Comparison of ENCODE assay signal across 10 mouse cellular contexts in genomic region chr8:91991542-91992452, GRCm38 (mm10).
DNase-seq lines count a peak whose midpoint lies in the region; ATAC-seq and TF ChIP-seq lines count a peak whose summit lies in the region.
"Had no signal": no experiment of that assay in that cellular context is flagged by ENCODE, and none has a peak within 500 bp of the region (broad histone marks: within the 10 kb centered on the region; RNA-seq: fewer than 3 reads in every experiment).

No protein-coding gene starts in this region.

- no peak for ATAC-seq in lung, postnatal 0 days
- no peak for ATAC-seq in heart, embryonic 14.5 days (ENCODE audit: insufficient number of reproducible peaks, insufficient read depth, low FRiP score, low read depth)
- ATAC-seq in liver, embryonic 12.5 days: no peak
- no peak for ATAC-seq in stomach, embryonic 16.5 days (ENCODE audit: insufficient read depth, low FRiP score)

- H3K4me2 ChIP-seq in lung, postnatal 0 days (replicated peaks; ENCODE audit: low read depth, low read length): peak overlapping the region; percentile 48
- peak overlapping the region; percentile 58 for H3K4me2 ChIP-seq in heart, embryonic 14.5 days (ENCODE audit: low read length)
- peak overlapping the region; percentile 33; the same call in 1 of the 2 replicates for H3K4me2 ChIP-seq in liver, embryonic 12.5 days
- H3K4me2 ChIP-seq in stomach, embryonic 16.5 days (ENCODE audit: low read depth, low read length): peak overlapping the region; percentile 39

- 31% methylated on average over 25 of the region's 25 CpGs for WGBS in lung, postnatal 0 days
- WGBS in heart, embryonic 14.5 days: 22% methylated on average over 25 of the region's 25 CpGs
- 39% methylated on average over 25 of the region's 25 CpGs for WGBS in liver, embryonic 12.5 days (ENCODE audit: insufficient replicate concordance)
- 45% methylated on average over 25 of the region's 25 CpGs for WGBS in stomach, embryonic 16.5 days

- H3K36me3 ChIP-seq in lung, postnatal 0 days (ENCODE audit: insufficient read depth, low read length): no peaks in the 10 kb centered on the region
- no peaks in the 10 kb centered on the region for H3K36me3 ChIP-seq in heart, embryonic 14.5 days (ENCODE audit: control insufficient read depth, insufficient read depth, low read length)
- no peaks in the 10 kb centered on the region for H3K36me3 ChIP-seq in liver, embryonic 12.5 days
- no peaks in the 10 kb centered on the region for H3K36me3 ChIP-seq in stomach, embryonic 16.5 days (ENCODE audit: control insufficient read depth, insufficient read depth, low read length)
- H3K36me3 ChIP-seq: G1E had no signal

- H3K4me3 ChIP-seq in lung, postnatal 0 days (ENCODE audit: low read depth, low read length): 0 out of 2 replicates have a peak overlapping the region, but pooled peaks have one; percentile 5
- peak overlapping the region; percentile 28 to 32 for H3K4me3 ChIP-seq in heart, embryonic 14.5 days (ENCODE audit: control insufficient read depth in 1 of 2, insufficient read depth in 1 of 2, low read depth in 1 of 2, low read length in 2 of 2)
- no peak overlapping the region for H3K4me3 ChIP-seq in liver, embryonic 12.5 days
- H3K4me3 ChIP-seq in stomach, embryonic 16.5 days (replicated peaks; ENCODE audit: low read length): no peak overlapping the region

- no peak for DNase-seq in lung, postnatal 0 days (ENCODE audit: low spot score)
- DNase-seq in lung, postnatal 4 days: no peak
- DNase-seq in gastrocnemius, postnatal 25 days: no peak
- no peak for DNase-seq in natural killer cell, adult 2 months (ENCODE audit: low spot score in 2 of 2)
- no peak for DNase-seq in testis, postnatal 14 days (ENCODE audit: low spot score)
- DNase-seq: kidney, adult 8-10 months had no signal

- H3K4me1 ChIP-seq in lung, postnatal 0 days (ENCODE audit: insufficient read depth, low read depth, low read length): peaks cover 8% of the 10 kb centered on the region; the same call in 1 of the 2 replicates
- H3K4me1 ChIP-seq in heart, embryonic 14.5 days (ENCODE audit: control insufficient read depth in 2 of 2, insufficient read depth in 2 of 2, low read length in 2 of 2): peaks cover 28 to 57% of the 10 kb centered on the region in 2 experiments
- no peaks in the 10 kb centered on the region for H3K4me1 ChIP-seq in liver, embryonic 12.5 days
- H3K4me1 ChIP-seq in stomach, embryonic 16.5 days (ENCODE audit: control insufficient read depth, insufficient read depth, low read length): peaks cover 8% of the 10 kb centered on the region; the same call in 1 of the 2 replicates

- H3K9me3 ChIP-seq in lung, postnatal 0 days (ENCODE audit: low read length): no peaks in the 10 kb centered on the region
- peaks cover 3% of the 10 kb centered on the region; the same call in 1 of the 2 replicates for H3K9me3 ChIP-seq in heart, embryonic 14.5 days (ENCODE audit: control insufficient read depth, low read length)
- no peaks in the 10 kb centered on the region for H3K9me3 ChIP-seq in liver, embryonic 12.5 days (replicated peaks)
- H3K9me3 ChIP-seq in stomach, embryonic 16.5 days (replicated peaks; ENCODE audit: control insufficient read depth, low read length): peaks cover 3% of the 10 kb centered on the region; the same call in 1 of the 2 replicates

- H3K9ac ChIP-seq in lung, postnatal 0 days (replicated peaks; ENCODE audit: low read depth): no peak overlapping the region
- H3K9ac ChIP-seq in heart, embryonic 14.5 days (ENCODE audit: low read length): peak overlapping the region; percentile 68
- H3K9ac ChIP-seq in liver, embryonic 12.5 days: no peak overlapping the region
- H3K9ac ChIP-seq in stomach, embryonic 16.5 days (ENCODE audit: low read length): no peak overlapping the region

- no peaks in the 10 kb centered on the region for H3K27me3 ChIP-seq in lung, postnatal 0 days (replicated peaks; ENCODE audit: insufficient read depth, low read length)
- peaks cover 22% of the 10 kb centered on the region; the same call in 1 of the 2 replicates for H3K27me3 ChIP-seq in heart, embryonic 14.5 days (ENCODE audit: control insufficient read depth, insufficient read depth, low read length)
- peaks cover 72% of the 10 kb centered on the region for H3K27me3 ChIP-seq in liver, embryonic 12.5 days (replicated peaks)
- peaks cover 2% of the 10 kb centered on the region; the same call in 1 of the 2 replicates for H3K27me3 ChIP-seq in stomach, embryonic 16.5 days (ENCODE audit: control insufficient read depth, insufficient read depth, low read length)

- TF ChIP-seq EP300 in lung, postnatal 0 days (IDR thresholded peaks at IDR 0.05): no peak

- H3K27ac ChIP-seq in lung, postnatal 0 days (ENCODE audit: low read length): no peak overlapping the region
- peak overlapping the region; percentile 69 to 86 for H3K27ac ChIP-seq in heart, embryonic 14.5 days (replicated peaks in 1 of 2; ENCODE audit: control insufficient read depth in 1 of 2, insufficient read depth in 1 of 2, low read depth in 2 of 2, low read length in 2 of 2)
- no peak overlapping the region for H3K27ac ChIP-seq in liver, embryonic 12.5 days
- no peak overlapping the region for H3K27ac ChIP-seq in stomach, embryonic 16.5 days (ENCODE audit: low read length)

- no peak for TF ChIP-seq CTCF in lung, postnatal 0 days (IDR thresholded peaks at IDR 0.05)

Comparison
In these comparisons a context has a peak if more than half of its experiments do, and no peak if none do; other contexts are left out.
1. H3K27ac ChIP-seq: peak in heart, embryonic 14.5 days (2 of 2); none in lung, postnatal 0 days (single experiment), liver, embryonic 12.5 days (single experiment) and stomach, embryonic 16.5 days (single experiment).
2. H3K4me3 ChIP-seq: peak in lung, postnatal 0 days (single experiment) and heart, embryonic 14.5 days (2 of 2); none in liver, embryonic 12.5 days (single experiment) and stomach, embryonic 16.5 days (single experiment).
3. Peak in every context shown above with its lines, with median percentiles within 50 percentile points of each other: H3K4me2 ChIP-seq.